Mouse (Mus musculus) cerebellum, postnatal 10 days (tissue): ENCODE measurements around the gene Sort1.
"Not testable (repeated sequence)": the region's sequence is repeated elsewhere in the genome, so short reads cannot be mapped to it uniquely, and the experiment has no call there.

Experiments
- DNase-seq, 2 experiments: peaks; one replicate each; pipeline ENCODE4 v3.0.0; 2021; ENCODE audit warnings: mixed read lengths in 2 of 2

The Sort1 gene

DNA sequence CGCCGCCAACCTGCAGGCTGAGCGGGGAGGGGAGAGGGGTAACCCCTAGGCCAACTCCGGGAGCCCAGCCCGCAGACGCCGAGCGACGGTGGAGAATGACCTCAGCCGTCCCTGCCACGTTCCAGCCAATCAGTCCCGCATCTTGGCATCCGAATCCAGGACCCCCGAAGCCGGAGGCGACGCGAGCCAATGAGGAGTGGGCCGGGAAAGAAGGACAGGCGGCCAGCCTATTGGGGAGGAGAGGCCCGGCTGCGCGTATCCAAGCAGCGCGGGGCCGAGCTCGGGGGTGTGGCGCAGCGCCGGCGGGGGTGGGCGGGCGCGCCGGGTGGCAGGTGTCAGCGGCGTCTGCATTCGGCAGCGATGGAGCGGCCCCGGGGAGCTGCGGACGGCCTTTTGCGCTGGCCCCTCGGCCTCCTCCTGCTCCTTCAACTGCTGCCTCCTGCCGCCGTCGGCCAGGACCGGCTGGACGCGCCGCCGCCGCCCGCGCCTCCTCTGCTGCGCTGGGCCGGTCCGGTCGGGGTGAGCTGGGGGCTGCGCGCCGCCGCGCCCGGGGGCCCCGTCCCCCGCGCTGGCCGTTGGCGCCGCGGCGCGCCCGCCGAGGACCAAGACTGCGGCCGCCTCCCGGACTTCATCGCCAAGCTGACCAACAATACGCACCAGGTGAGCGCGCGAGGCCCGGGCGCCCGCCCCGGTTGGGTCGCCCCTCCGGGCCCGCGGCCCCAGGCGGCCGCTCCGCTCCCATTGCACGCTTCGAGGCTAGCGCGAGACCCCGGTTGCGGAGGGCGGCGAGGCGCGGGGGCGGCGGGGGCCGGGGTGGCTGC, at the start of gene Sort1:
Gene Sort1 (plus strand): TSS at position 302 of the 821 bp plus-strand sequence.
- DNase-seq = peak; percentile 95 to 98

- not testable (repeated sequence) for DNase-seq
Measured at GRCm38 (mm10) chr3:108237474-108238102, 46.3 kb upstream of the Sort1 start.

DNA sequence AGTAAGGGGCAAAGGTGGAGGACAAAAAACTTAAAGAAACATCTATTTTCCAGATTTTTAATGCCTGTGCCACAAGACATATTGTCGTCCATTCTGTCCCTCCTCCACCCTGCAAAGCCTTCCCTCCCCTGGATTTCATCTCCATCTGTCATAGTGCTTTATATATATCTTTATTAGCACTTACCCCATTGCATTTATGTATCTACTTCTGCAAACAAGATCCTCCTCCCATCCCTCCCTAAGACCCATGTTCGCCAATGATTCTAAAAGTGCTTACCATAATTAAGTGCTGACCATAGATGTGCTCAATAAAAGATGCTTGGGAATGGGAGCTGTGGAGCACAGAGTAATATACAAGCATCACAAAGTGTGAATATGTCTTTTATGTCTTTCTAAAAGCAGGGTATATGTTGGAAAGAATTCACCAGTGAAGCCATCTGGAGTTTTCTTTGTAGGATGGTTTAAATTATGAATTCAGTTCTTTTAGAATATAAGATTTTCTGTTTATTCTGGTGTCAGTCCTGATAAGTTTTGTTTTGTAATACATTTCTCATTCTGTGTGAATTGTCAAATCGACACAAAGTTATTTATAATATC, 42.5 kb upstream of the Sort1 start:
- DNase-seq = no peak

DNA sequence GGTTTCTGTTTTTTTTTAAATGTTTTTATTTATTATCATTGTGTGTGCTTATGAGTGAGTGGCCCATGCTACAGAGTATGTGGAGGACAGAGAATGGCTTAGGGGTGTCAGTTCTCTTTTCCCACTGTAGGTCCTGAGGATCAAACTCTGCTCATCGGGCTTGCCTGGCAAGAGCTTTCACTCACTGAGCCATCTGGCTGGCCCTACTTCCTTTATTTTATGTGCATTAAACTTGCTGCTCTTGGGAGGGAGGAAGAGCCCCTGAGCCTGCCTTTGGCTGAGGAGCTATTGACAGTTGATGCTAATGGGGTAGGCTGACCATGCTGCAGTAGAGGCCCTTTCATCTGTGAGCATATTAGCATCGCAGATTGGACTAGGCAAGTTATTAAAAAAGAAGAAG, 37.0 kb upstream of the Sort1 start:
- DNase-seq = no peak

DNA sequence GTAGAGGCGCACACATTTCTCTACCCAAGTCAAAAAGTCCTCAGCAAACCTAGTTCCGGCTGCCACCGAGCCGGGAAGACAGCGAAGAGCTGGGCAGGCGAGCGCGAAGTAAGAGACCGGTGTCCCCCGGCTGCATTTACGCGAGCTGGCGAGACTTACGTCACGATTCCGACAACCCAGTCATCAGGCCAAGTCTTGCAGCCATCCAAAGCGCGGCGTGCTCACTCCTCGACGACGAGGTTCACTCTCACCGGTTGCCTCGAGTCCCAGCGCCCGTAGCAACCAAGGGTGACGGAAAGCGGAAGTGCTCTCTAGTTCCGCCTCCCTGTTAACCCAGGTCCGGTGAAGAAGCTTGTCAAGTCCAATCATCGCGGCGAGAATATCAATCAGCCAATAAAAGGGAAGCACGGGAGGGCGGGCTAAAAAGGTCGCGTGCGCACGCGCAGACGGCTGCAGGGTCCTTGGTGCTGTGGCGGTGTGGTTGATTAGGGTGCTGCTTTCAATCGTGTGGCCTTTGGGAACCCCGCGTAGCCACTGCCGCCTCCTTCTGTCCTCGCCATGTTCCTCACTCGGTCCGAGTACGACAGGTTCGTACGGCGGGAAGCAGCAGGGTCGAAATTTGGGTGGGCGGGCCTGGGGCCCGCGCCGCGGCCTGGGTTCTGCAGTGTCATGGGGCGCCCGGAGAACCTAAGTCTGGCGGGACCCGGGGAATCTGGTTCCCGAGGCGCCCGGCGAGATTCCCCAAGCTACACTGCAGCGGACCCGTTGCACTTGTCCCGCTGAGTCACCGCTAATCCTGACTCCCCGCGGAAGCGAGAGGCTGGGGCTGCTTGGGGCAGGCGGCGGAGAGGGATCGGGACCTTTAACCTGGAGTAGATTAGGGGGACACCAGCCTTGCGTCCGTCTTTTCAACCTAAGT, 26.9 kb upstream of the Sort1 start, which contains the start of gene Psma5:
Gene Psma5 (plus strand): TSS at position 208 of the 919 bp plus-strand sequence.
- peak; percentile 98 for DNase-seq

DNA sequence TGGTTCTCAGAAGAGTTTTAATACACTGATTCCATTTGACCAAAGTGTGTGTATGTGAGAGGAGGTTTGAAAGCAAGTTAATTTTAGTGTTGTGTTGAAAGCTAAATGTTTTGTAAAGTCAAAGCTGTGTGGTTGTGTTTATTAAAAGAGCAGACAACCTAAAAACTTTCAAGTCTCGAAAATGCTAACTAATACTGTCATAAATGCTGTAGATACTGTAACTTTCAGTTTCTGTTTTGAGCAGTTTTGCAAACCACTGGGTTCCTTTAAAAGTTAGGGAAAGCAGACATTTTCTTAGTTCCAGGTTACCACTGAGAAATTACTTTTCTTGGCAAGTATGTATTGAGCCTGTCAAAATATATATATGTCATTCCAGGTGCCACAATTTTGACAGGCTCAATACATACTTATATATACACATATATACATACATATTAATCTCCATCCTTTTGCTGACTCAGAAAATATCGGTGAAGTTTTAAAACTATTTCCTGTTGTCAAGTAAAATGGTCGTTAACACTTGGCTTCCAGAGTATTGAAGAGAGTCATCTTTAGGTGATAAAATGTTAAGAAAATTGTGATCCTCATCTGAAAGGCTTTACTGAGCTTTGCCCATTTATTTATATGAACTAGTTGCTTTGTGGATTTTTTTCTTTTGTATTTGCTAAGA, 25.9 kb upstream of the Sort1 start:
- no peak for DNase-seq

GRCm38 (mm10) chr3:108259319-108259718, 24.6 kb upstream of the Sort1 start:
- DNase-seq = no peak

DNA sequence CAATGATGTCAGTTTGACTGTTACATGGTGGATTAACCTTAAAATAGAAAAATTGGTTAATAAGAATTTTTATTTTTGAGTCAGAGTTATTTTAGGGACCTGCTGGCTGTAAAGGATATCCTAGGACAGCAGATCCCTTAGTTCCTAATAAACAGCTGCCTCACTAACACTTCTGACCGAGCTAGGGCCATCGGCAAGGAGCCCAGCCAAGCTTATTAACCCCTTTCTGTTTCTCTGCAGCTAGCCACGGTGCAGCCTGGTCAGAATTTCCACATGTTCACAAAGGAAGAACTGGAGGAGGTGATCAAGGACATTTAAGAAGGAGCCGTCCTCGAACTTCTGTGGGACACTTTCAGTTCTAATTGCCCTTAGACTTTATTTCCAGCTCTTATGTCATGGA, 4.4 kb upstream of the Sort1 start:
- DNase-seq = not testable (repeated sequence)

DNA sequence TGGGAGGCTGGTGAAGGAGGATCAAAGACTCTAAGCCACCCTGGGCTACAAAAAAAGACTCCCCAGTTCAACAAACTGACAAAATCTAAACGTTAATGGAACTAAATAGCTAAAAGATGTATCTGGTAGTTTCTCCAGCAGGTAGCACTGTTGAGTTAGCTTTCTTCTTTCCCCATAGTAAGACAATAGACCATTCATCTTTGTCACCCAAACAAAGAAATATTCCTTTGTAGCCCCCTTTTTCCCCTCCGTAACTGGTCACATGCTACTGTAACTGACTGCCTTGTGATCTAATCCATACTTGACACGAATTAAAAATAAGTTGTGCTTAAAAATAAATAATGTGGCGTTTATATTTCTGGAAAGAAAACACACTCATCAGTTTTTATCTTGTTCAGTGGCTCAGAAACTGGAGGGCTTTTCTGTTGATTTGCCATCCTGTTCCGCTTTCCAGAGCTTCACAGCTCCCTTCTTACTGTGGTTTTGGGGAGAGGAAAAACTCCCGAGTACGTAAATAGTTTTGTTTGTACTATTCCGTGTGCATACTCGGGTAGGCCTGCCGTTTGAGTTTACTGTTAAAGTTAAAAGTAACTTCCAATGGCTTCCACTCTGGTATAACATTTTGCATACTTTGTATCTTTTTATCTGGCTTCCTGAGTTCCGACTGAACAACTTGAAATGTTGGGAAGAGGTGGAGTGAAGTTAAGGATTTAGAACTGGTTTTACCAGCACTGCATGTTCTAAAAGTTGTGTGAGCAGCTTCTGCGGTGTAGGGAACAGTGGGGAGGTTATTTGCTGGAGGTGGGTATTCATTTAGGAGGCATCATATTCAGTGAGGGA, 1.3 kb upstream of the Sort1 start:
- DNase-seq = peak; percentile 59 to 77

DNA sequence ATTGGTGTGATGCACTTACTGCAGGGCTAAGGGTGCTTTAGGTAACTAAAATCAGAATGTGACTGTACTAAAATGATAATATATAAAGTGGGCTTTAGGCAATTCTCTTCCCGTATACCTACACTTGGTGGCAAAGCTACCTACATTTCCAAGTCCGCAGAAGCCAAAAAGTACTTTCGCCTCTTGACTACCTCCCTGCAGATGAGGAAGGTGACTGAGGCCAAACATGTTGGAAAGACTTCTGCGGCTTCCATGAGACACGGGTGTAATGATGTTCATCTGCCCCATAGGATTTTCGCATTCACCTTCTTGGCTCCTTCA, 681 bp upstream of the Sort1 start:
- DNase-seq = no peak

DNA sequence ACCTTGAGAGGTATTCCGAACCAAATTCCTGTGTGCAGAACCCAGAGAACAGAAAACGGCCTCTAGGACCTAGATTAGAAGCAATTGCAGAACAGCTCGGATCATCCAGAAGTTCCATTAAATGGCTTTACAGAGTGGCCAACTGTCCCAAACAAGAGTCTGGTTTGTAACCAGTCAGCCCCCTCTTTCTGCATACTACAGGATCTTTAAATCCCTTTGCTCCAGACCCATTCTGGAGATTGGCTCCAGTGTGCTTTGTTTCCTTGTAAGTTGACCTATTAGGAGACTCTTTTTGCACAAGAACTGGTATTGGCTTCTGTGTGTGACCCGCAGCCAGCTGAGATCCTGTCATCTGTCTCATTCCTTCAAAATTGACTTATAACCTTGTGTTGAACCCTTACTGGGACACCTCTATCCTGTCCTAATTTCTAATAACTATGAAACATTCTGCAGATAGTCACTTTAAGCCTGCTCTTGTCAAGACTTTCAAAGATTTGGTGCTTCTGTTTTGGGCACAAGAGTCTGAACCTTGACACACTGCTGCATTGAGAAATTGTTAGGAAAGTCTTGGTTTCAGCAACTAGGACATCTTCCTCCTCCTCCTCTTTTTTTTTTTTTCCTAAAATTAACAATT, 1.3 kb downstream of the Sort1 start:
- no peak for DNase-seq

- DNase-seq = no peak
Measured at GRCm38 (mm10) chr3:108286671-108287439, 3.0 kb downstream of the Sort1 start.

- peak; percentile 41 to 42 for DNase-seq
Measured at GRCm38 (mm10) chr3:108287811-108288805, 4.2 kb downstream of the Sort1 start.

GRCm38 (mm10) chr3:108289311-108290130, 5.6 kb downstream of the Sort1 start:
- DNase-seq = no peak

- DNase-seq = no peak
Measured at GRCm38 (mm10) chr3:108291036-108291799, 7.3 kb downstream of the Sort1 start.

DNA sequence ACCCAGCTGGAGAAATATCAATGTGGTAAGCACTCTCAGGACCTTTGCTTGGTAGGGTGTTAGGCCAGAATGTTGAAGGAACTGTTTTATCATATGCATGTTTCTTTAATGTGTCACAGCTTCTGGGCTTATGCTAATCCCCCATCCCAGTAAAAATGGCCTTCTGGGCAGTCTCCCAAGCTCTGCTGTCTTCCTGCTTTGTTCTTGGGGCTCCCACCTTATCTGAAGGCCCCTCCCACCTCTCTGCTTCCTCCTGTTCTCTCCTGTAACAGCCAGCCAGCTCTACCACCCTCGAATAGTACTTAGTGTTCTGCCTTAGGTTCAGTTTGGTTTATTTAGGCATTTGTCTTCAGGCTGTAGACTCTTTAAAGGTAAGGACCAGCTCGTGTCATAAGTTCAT, 10.5 kb downstream of the Sort1 start:
- DNase-seq = peak in 1 of 2 experiments; percentile 27
